Mouse (Mus musculus) forebrain, embryonic 15.5 days (tissue): ENCODE results near the gene Pald1. TPM values are rescaled to one million over a fixed set of nuclear protein-coding genes. Genes with fewer than 3 reads are reported as not detected.

Experiments
- ATAC-seq: fragments of 200-750 bp; cut with Nextera tagmentation; replicated peaks from 2 replicates; pipeline ENCODE4 v1.8.0; 2017; ENCODE audit warnings: mild to moderate bottlenecking, moderate TSS enrichment, moderate library complexity
- H3K27ac ChIP-seq: fragments of 300-500 bp; sonication (generic); replicated peaks from 2 replicates; pipeline ENCODE4 v1.5.1; 2015; ENCODE audit warnings: mild to moderate bottlenecking, inconsistent platforms
- H3K27me3 ChIP-seq: fragments of 300-500 bp; sonication (generic); 2 replicates; pipeline ENCODE4 v1.6.1; 2015; ENCODE audit warnings: inconsistent platforms
- H3K36me3 ChIP-seq: fragments of 300-500 bp; sonication (generic); 2 replicates; pipeline ENCODE4 v1.6.1; 2015; ENCODE audit warnings: mild to moderate bottlenecking, inconsistent platforms
- H3K4me1 ChIP-seq: fragments of 300-500 bp; sonication (generic); 2 replicates; pipeline ENCODE4 v1.6.1; 2015; ENCODE audit warnings: inconsistent platforms
- H3K4me2 ChIP-seq: fragments of 300-500 bp; sonication (generic); replicated peaks from 2 replicates; pipeline ENCODE4 v1.6.1; 2015; ENCODE audit warnings: mild to moderate bottlenecking, inconsistent platforms
- H3K4me3 ChIP-seq: fragments of 300-500 bp; sonication (generic); 2 replicates; pipeline ENCODE4 v1.5.1; 2015; ENCODE audit warnings: mild to moderate bottlenecking, inconsistent platforms
- H3K9ac ChIP-seq: fragments of 300-500 bp; sonication (generic); replicated peaks from 2 replicates; pipeline ENCODE4 v1.6.1; 2015; ENCODE audit warnings: mild to moderate bottlenecking, inconsistent platforms
- H3K9me3 ChIP-seq: fragments of 300-500 bp; sonication (generic); 2 replicates; pipeline ENCODE4 v1.6.1; 2016; ENCODE audit warnings: inconsistent platforms
- WGBS: fragments of 180-500 bp; shearing (Covaris S2); methylation state at CpG from one replicate; pipeline ENCODE4 v1.1.7; 2015; ENCODE audit warnings: mixed read lengths; 5-methylcytosine and 5-hydroxymethylcytosine counted together
- polyA plus RNA-seq: library from polyadenylated mRNA; unstranded; fragments of >200 nt; fragmentation: Nextera tagmentation; extraction: Ambion mirVana; gene quantifications from 2 replicates; pipeline ENCODE4 v1.2.1, GENCODE M21; 2015

Pald1 gene
- polyA plus RNA-seq, 1 experiment from 2014 or later, result 16.5 TPM

DNA sequence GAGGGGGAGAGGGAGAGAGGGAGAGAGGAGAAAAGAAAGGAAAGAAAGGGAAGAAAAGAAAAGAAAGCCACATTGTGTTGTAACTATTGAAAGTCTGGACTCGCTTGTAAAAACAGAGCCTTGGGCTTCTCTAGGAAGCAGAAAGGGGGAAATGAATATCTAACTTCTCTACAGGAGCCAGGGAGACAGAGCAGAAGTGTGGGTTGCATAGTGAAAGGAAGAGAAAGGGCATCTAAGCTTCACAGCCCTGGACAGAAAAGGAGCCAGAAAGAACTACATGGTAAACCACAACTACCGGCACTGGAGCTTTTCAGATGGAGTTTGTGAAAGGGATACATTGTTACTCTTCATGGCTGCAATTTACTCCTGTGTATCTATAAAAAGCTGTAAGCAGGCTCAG lies 92.9 kb downstream of the Pald1 start:
- H3K27ac ChIP-seq, result no peak overlapping the region
- WGBS, result 20% methylated on average over 2 of the region's 2 CpGs

DNA sequence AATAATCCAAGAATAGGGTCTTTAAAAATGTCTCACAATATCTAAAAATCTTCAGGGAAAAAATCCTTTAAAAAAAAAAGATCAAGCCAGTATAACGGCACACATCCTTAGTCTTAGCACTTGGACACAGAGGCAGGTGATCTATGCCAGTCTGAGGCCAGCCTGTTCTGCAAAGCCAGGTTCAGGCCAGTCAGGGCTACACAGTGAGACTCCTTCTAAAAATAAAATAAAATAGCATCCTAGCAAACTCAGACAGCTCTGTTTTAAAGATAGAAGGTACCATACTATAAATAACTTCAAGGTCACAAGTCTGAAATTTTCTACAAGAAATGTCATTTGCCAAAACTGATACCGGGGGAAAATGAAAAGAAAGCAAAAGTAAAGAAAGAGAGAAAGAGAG lies 93.3 kb downstream of the Pald1 start:
- Histone ChIP-seq H3K4me3 (no peak overlapping the region), H3K27ac (no peak overlapping the region), H3K9me3 (no peaks in the 10 kb centered on the region), H3K9ac (no peak overlapping the region), H3K4me1 (no peaks in the 10 kb centered on the region), H3K36me3 (no peaks in the 10 kb centered on the region), H3K27me3 (no peaks in the 10 kb centered on the region), H3K4me2 (no peak overlapping the region)
- 78% methylated on average over 2 of the region's 2 CpGs for WGBS
- no peak for ATAC-seq

More for the DNA sequence above, 92.9 kb downstream of the Pald1 start:
- no peaks in the 10 kb centered on the region for H3K4me1 ChIP-seq
- no peak overlapping the region for H3K4me3 ChIP-seq
- no peak overlapping the region for H3K9ac ChIP-seq
- H3K27me3 ChIP-seq, result no peaks in the 10 kb centered on the region
- H3K4me2 ChIP-seq, result no peak overlapping the region
- no peaks in the 10 kb centered on the region for H3K9me3 ChIP-seq
- no peak for ATAC-seq
- H3K36me3 ChIP-seq, result no peaks in the 10 kb centered on the region

GRCm38 (mm10) chr10:61286246-61286645 lies 97.1 kb downstream of the Pald1 start:
- Histone ChIP-seq H3K36me3 (no peaks in the 10 kb centered on the region), H3K27ac (no peak overlapping the region), H3K4me2 (no peak overlapping the region), H3K9me3 (no peaks in the 10 kb centered on the region), H3K4me3 (no peak overlapping the region), H3K9ac (no peak overlapping the region), H3K27me3 (no peaks in the 10 kb centered on the region), H3K4me1 (no peaks in the 10 kb centered on the region)
- no peak for ATAC-seq
- 76% methylated on average over 7 of the region's 7 CpGs for WGBS

GRCm38 (mm10) chr10:61285271-61285670 lies 98.1 kb downstream of the Pald1 start:
- Histone ChIP-seq H3K27me3 (no peaks in the 10 kb centered on the region), H3K4me2 (no peak overlapping the region), H3K4me3 (no peak overlapping the region), H3K36me3 (no peaks in the 10 kb centered on the region), H3K9ac (no peak overlapping the region), H3K4me1 (no peaks in the 10 kb centered on the region), H3K27ac (no peak overlapping the region), H3K9me3 (no peaks in the 10 kb centered on the region)
- ATAC-seq, result no peak
- 83% methylated on average over 11 of the region's 11 CpGs for WGBS

GRCm38 (mm10) chr10:61284309-61284708 lies 99.0 kb downstream of the Pald1 start:
- Histone ChIP-seq H3K4me1 (no peaks in the 10 kb centered on the region), H3K9me3 (no peaks in the 10 kb centered on the region), H3K27ac (no peak overlapping the region), H3K4me3 (no peak overlapping the region), H3K9ac (no peak overlapping the region), H3K36me3 (no peaks in the 10 kb centered on the region), H3K4me2 (no peak overlapping the region), H3K27me3 (no peaks in the 10 kb centered on the region)
- 89% methylated on average over 4 of the region's 4 CpGs for WGBS
- no peak for ATAC-seq

DNA sequence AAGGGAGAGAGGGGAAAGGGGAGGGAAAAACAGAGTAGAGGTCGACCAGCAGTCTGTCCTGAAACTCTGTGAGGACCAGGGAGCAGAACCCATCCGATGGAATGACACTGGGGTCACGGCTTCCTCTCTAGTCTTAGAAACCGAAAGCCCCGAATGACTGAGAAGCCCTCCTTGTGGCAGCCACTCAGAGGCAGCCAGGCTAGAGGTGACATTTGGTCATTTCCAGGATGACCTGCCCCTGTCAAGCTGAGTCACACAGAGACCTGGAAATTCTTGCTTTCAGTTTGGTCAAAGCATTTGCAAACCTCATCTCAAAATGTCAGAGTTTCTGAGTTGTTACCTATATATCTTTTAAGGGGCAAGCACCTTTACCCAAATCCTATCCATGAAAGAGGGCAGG lies 102.2 kb downstream of the Pald1 start:
- no peak overlapping the region for H3K9ac ChIP-seq
- ATAC-seq, result no peak
- H3K4me2 ChIP-seq, result no peak overlapping the region
- no peaks in the 10 kb centered on the region for H3K9me3 ChIP-seq
- H3K36me3 ChIP-seq, result no peaks in the 10 kb centered on the region
- H3K27me3 ChIP-seq, result no peaks in the 10 kb centered on the region
- 80% methylated on average over 5 of the region's 5 CpGs for WGBS
- no peaks in the 10 kb centered on the region for H3K4me1 ChIP-seq
- H3K4me3 ChIP-seq, result no peak overlapping the region
- no peak overlapping the region for H3K27ac ChIP-seq

- no peak for ATAC-seq
- Histone ChIP-seq H3K4me3 (no peak overlapping the region), H3K27ac (no peak overlapping the region), H3K9ac (no peak overlapping the region), H3K27me3 (no peaks in the 10 kb centered on the region), H3K4me2 (no peak overlapping the region), H3K36me3 (no peaks in the 10 kb centered on the region), H3K9me3 (no peaks in the 10 kb centered on the region), H3K4me1 (peaks cover 4% of the 10 kb centered on the region; the same call in 1 of the 2 replicates)
- 79% methylated on average over 14 of the region's 14 CpGs for WGBS
These were observed 105.2 kb downstream of the Pald1 start for GRCm38 (mm10) chr10:61277918-61278674.

DNA sequence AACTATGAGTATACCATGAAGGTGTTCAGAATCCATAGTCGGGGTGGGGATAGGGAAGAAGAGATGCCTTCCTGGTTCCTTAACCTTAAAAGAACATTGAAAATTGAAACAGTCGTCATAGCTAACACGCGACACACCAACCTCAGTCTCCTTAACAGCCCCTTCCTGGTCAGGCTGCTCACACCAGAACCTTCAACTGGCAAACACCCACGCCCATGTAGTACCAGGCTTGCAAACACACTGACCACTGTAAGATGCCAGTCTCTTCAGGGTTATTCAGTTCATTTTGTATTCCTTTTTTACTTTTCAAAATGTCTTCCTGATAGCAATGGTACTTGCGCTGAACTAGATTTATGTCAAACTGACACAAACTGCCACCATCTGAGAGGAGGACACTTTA lies 106.3 kb downstream of the Pald1 start:
- peaks cover 5% of the 10 kb centered on the region; the same call in 1 of the 2 replicates for H3K27me3 ChIP-seq
- H3K27ac ChIP-seq, result no peak overlapping the region
- no peaks in the 10 kb centered on the region for H3K36me3 ChIP-seq
- no peak overlapping the region for H3K4me2 ChIP-seq
- 94% methylated on average over 6 of the region's 6 CpGs for WGBS
- H3K4me1 ChIP-seq, result peaks cover 9% of the 10 kb centered on the region
- no peaks in the 10 kb centered on the region for H3K9me3 ChIP-seq
- H3K4me3 ChIP-seq, result no peak overlapping the region
- H3K9ac ChIP-seq, result no peak overlapping the region
- no peak for ATAC-seq

- no peaks in the 10 kb centered on the region for H3K36me3 ChIP-seq
- H3K4me2 ChIP-seq, result no peak overlapping the region
- no peak overlapping the region for H3K4me3 ChIP-seq
- WGBS, result 8% methylated on average over 5 of the region's 5 CpGs
- no peaks in the 10 kb centered on the region for H3K9me3 ChIP-seq
- peaks cover 9% of the 10 kb centered on the region; the same call in 1 of the 2 replicates for H3K27me3 ChIP-seq
- ATAC-seq, result 0 out of 2 replicates have a peak, but pooled peaks have one; percentile 11
- peaks cover 9% of the 10 kb centered on the region for H3K4me1 ChIP-seq
- H3K9ac ChIP-seq, result no peak overlapping the region
- no peak overlapping the region for H3K27ac ChIP-seq
These were observed 107.6 kb downstream of the Pald1 start for GRCm38 (mm10) chr10:61275669-61276110.

GRCm38 (mm10) chr10:61274532-61274931 lies 108.8 kb downstream of the Pald1 start:
- Histone ChIP-seq H3K9me3 (no peaks in the 10 kb centered on the region), H3K4me1 (peaks cover 9% of the 10 kb centered on the region), H3K4me2 (no peak overlapping the region), H3K4me3 (no peak overlapping the region), H3K36me3 (no peaks in the 10 kb centered on the region), H3K27ac (no peak overlapping the region), H3K9ac (no peak overlapping the region), H3K27me3 (peaks cover 9% of the 10 kb centered on the region; the same call in 1 of the 2 replicates)
- 72% methylated on average over 2 of the region's 2 CpGs for WGBS
- ATAC-seq, result no peak

- ATAC-seq, result no peak
- Histone ChIP-seq H3K4me3 (peak overlapping the region; percentile 52), H3K4me1 (peaks cover 9% of the 10 kb centered on the region), H3K9ac (no peak overlapping the region), H3K9me3 (no peaks in the 10 kb centered on the region), H3K27ac (no peak overlapping the region), H3K36me3 (no peaks in the 10 kb centered on the region), H3K4me2 (peak overlapping the region; percentile 95), H3K27me3 (peaks cover 9% of the 10 kb centered on the region; the same call in 1 of the 2 replicates)
- 46% methylated on average over 7 of the region's 7 CpGs for WGBS
These were observed 109.5 kb downstream of the Pald1 start for GRCm38 (mm10) chr10:61273844-61274215.

GRCm38 (mm10) chr10:61273081-61273843 lies 110.1 kb downstream of the Pald1 start, which contains the start of gene Adamts14:
Gene Adamts14, minus strand, starts transcription at chr10:61273438.
- under 1% methylated on average over 55 of the region's 75 CpGs for WGBS
- H3K27me3 ChIP-seq, result peaks cover 9% of the 10 kb centered on the region; the same call in 1 of the 2 replicates
- no peaks in the 10 kb centered on the region for H3K36me3 ChIP-seq
- H3K9me3 ChIP-seq, result no peaks in the 10 kb centered on the region
- no peak within 1 kb of the TSS for H3K27ac ChIP-seq
- peak within 1 kb of the TSS; percentile 52 for H3K4me3 ChIP-seq
- H3K9ac ChIP-seq, result peak within 1 kb of the TSS; percentile 49
- peak within 1 kb of the TSS; percentile 95 for H3K4me2 ChIP-seq
- peaks cover 9% of the 10 kb centered on the region for H3K4me1 ChIP-seq
- peak; percentile 71 for ATAC-seq
